Mouse (Mus musculus): ENCODE data around the gene Ncf2.

DNA sequence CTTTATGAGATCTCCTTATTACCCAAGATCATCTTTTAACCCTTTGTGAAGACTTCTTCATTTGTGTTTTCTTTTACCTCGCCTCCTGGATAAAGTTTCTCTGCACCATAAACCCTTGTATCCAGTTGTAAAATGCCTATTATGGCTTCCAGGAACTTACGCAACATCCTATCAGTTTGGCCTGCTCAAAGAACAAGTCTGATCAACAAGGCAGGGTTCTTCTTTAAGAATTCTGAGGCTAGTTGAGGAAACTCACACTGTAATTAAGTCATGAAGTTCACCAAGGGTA is 8.3 kb downstream of the Ncf2 start:
- TF ChIP-seq CTCF (conservative IDR thresholded peaks at IDR 0.05; ENCODE audit: low read length) (no peak), NANOG (IDR thresholded peaks at IDR 0.05; ENCODE audit: borderline replicate concordance, low read length) (no peak), POU5F1 (IDR thresholded peaks at IDR 0.05; ENCODE audit: borderline replicate concordance, low read length) (no peak)

Measured in E14TG2a.4 (cell line).